Mouse (Mus musculus): ENCODE measurements around the gene Glp2r.
A peak's percentile ranks its signal among the peaks of the same experiment; 100 is the strongest.

The Glp2r gene

DNA sequence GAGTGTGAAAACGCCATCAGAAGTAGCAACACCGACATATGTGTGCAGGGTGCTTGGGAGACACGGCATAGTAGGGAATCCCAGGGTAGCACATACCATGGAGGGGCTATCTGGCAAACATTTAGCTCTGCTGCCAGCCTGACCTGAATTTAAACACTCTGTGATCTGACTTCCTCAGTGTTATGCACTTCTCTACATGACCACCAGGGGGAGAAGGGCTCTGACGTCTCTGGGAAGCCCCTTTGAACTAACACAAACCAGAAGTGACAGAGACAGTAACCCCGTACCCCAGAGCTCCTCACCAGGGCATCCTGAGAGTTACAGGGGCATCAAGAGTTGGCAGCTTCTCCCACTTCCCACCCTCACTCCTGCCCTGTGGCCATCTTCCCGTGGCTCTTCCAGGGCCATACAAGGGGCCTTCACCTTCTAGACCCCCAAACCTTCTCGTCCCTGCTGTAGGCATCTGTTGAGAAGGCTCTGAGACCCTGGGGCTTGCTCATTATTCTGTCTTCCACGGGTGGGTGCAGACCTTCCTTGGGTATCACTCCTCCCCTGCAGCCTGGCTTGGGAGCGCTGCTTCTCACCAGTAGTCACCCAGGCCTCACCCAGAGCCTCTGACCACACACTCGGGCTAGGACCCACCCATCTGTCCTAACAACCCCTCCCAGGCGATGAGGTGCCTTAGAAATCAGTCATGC, 113.1 kb downstream of the Glp2r start:
- peak; percentile 75 to 77 for DNase-seq

DNA sequence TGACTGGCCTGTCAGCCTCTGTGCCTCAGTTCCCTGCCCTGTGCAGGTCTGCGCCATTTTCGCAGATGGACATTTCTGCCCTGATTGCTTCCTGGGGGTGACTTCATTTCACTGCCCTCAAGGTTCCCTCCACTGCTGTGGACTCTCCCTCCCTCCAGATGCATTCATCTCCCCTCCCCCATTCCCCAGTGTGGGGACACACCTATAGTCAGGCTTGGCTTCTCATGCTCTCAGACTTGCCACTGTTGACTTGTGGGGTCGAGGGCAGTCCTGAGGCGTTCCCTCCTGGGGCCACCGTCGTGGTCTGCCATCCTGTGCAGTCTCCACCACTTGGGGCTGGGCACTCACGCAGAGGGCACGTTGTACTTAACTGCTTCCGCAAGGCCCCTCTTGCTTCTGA, 114.1 kb downstream of the Glp2r start:
- DNase-seq, result peak in 1 of 2 experiments; percentile 25

DNA sequence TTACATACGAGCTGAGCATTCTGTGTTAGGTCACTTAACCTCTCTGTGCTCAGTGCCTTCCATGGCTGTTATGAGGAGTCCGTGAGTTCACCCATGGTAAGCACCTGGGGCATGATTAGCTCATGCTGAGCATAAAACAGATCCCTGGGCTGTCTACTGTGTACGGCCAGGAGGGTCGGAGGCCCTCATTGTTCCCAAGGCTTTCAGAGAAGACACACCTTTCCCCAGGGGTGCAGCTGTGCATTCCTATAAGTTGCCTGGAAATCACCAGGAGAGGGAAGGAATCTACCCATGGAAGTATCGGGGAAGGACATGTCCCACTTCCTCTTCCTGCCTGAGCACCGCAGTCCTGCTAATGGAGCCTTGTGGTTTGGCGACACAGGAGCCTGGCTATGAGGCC, 114.6 kb downstream of the Glp2r start:
- peak in 1 of 2 experiments; percentile 35 for DNase-seq

DNA sequence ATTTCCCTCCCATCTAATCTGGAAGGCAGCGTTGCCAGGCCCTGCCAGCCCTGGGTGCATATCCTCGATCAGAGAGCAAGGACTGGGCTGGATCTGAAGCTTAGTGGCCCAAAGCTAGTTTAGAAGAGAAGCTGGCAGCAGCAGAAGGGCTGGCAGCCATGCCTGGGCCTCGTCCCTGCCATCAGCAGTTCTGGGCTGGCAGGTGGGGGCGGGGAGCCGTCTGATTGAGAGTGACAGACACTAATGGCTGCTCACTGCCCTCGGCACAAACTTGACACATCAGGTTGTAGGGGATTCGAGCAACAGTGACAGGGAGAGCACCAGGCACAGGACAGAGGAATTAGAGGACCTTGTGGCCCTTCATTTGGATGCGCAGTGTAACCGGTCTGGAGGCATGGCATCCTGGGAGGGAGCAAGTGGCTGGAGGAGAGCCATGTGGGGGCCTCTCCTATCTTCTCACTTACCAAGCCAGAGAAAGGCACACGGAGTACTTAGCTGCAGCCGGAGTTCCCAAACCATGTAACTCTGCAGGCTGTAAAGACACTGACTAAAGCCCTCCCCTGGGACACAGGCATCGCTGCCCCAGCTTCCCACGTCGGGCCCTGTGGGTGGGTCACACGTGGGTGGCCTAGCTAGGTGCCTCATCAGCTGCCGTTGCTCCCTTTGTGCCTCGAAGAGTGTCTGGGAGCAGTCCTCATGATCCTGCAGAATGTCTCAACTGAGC, 115.6 kb downstream of the Glp2r start:
- peak; percentile 88 to 92 for DNase-seq

DNA sequence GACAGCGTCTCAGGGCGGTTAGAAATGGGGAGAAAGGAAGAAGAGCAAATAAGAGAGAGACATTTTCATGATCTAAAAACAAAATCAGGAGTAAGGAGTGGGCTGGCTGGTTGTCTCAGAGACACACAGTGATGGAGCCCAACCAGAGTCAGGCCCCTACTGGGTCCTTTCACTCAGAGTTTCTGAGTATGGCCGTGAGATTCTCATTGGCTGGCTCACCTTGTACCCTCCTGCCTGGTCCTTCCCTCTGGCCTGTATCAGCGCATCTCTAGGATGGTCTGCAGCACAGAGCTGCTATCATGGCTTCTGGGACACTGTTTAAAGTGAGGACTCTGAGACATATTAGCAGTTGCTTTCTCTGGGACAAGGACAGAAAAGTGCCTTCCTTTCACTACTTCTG, 116.4 kb downstream of the Glp2r start:
- DNase-seq, result peak; percentile 66 to 67

DNA sequence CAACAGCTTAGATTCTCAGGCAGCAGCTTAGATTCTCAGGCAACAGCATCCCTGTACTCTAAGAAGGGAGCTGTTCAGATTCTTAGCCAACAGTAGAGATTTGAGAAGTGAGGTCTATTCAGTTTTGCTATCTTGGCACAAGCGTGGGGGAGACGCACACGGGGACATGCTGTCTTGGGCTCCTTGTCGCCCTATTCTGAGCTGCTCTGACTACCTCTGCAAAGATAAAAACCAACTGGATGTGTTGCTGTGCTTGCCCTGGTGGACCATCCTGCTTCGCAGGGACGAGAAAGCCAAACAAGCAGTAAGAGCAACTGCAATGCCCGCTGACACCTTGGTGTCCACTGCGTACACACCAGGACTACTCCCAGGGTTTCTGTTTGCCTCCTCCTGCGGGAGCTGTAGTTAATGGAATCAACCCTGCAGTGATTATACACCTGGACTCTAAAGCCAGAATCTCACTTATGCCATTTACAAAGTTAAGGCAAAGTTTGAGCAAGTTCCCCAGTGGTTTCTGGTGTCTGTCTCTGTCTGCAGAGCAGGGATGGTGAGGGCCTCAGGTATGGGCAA, 117.3 kb downstream of the Glp2r start:
- peak in 1 of 2 experiments; percentile 59 for DNase-seq

DNA sequence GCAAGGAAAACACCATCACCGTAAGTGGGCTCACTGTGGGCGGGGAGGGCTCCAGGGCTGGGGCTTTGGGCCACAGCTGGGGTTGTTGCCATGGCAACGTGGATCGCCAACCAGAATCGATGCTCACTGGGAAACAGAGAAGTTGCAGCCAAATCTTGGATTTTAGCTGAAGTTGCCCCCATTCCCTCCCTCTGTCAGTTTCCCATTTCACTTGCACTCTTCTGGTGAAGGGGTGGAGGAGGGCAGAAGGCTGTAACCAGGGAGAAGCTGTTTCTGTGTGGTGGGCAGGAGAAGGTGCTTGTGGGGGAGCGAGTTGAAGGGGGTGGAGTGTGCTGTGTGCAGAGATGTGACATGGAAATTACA, 118.1 kb downstream of the Glp2r start:
- peak; percentile 79 to 80 for DNase-seq

DNA sequence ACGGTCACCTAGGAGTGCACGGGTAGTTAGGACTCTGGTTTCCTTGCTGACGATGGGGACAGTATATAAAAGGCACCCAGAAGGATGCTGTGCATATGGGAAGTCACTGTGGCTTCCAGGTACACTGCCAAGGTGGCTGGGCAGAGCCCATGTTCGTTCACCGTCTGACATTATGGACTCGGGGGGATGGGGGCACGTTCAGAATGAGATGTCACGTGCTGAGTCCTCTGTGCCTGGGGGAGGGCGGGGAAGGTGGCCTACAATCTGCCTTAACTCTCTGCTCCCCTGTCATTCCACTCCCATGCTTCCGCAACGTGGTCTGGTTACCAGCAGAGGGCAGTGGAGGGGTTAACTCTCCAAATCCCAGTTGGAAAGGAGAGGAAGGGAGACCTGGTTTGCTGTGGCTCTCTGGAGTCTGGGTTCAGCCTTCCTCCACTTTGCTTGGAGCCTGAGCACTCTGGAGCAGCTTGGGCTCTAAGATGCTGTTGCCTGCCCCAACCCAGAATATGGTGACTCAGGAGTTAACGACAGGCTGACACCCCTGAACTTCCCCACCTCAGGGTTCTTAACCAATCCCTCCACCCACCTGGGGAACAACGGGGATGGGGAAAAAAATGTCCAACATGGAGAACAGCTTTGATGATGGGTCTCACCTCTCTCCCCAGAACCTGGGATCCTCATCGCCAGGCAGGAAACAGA, 118.6 kb downstream of the Glp2r start:
- peak; percentile 89 to 92 for DNase-seq

DNA sequence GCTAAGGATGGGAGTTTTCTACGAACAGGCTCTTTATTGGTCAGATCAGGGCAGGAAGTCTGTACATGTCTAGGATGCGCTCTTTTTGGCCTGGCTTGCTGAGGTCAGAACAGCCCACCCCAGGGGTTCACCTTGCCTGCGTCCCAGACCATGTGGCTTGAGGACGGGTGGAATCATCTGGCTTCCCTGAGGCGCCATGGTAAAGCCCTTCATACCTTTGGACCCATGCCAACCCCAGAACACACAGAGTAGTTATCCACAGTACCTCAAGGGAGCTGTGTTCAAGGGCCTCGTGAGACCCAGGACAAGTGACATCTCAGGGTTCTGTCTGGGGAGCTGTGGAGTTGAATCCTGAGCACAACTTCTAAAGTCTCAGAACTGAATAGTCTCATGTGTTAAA, 119.2 kb downstream of the Glp2r start:
- DNase-seq, result no peak

DNA sequence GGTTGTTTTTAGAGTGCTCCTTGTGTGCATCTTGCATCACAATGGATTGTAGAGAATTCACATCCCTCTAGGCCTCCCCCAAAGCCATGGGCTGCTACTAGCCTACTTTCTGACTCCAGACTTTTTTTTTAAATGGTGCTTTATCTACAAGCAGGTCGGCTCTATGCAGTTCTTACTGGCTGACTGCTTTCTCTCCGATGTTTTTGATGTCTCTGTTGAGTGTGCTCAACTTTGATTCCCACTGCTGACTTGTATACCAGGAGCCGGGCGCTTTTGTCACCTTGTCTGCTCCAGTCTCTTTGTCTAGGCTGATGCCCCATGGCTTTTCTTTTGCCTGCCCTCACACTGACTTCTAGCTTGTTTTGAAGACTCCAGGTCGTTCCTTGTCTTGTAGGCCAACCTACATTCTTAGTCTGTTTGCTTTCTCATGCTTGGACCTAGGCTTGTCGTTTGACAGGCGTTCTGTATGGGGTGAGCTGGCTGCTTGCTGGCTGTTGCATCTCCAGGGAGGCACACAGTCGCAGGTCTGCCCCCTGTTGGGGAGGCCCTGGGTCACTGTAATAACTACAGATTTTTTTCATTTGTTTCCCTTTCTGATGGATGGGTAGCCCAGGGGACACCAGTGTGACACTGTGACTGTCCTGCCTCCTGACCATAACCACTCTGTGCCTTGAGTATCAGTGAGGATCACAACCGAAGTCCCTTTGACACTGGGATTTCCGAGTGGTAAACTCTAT, 120.8 kb downstream of the Glp2r start:
- no peak for DNase-seq

DNA sequence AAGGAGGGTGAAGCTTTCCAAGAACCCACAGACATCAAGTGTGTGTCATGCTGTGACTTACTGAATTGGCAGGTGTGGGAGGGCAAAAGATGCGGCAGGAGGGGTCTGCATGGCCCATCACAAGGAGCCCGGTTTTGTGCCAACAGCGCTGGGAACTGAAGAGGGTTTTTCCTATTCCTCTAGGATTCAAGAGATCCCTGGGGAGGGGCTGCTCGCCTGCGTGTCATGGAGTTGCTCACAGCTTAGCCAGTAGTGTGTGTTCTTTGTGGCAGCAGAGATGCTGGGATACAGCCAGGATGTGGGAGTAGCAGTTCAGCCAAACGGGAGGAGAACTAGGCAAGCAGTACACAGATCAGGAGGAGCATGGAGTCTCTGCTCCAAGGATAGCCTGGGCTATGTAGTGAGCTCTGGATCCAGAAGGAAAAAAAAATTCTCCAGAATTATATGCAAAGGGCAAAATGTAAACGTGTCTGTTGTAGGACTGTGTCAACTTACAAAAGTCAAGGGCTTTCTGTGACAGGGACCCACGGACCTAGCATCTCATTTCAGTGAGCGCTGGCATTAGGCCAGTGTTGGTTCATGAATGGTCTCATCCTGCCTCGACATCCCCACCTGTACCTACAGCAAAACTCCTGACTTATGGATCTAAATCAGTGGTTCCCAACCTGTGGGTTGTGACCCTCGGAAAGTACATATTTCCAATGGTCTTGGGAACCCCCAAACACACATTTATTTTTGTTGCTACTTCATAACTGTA, 122.1 kb downstream of the Glp2r start:
- DNase-seq, result peak; percentile 66 to 73

DNA sequence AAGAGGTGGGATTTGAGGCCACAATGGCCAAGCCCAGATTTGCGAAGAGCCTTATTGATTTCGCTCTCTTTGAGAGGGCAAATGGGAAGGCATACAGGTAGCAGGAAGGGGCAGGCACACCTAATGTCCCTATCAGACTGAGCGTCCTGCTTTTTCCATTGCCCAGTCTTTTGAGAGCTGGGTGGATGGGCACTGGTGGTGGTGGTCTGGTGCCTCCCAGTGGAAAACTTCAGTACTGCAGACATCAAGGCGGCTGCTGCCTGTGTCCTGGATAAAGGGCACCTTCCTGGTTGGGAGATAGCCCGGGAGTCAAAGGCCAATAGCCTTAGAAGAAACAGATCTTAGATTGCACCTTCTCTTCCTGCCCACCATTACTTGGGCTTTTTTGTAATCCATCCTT, 123.2 kb downstream of the Glp2r start:
- DNase-seq, result peak; percentile 94 to 95

DNA sequence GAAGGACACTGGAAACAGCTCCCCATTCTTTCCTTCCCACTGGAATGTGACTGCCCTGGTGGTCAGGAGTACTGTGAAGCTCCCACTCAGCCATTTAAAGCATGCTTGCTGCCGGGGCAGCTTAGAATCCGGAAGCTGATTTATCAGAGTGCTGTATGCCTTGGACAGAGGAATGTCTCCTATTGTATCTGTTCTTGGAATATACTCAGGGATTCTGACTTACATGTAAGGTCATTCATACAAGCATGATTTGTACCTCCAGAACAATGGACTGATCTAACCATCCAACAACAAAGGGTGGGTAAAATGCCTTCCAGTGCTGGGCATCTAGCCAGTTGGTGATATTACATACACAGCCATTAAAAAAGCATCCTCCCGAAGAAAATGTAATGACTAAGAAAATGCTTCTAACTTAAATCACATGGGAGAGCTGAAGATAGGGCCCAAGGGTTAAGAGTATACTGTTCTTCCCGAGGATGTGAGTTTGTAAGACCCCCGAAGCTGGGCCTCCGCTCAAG, 126.3 kb downstream of the Glp2r start:
- DNase-seq, result no peak

DNA sequence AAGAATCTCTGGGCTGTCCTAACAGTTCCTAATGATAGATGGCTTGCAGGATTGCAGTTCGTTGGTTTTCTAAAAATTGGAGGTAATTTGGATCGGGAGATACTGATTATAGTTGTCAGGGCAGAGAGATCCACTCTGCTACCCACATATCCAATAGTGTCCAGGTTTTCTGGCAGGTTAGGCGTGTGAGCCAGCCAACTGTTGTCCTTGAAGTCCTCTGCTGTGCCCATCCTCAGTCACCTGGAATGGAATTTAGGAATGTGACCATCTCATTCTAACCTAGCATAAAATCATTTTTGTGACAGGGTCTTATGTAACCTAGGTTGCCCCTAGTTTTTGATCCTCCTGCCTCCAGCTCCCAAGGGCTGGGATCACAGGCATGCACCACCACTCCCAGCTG, 127.5 kb downstream of the Glp2r start:
- DNase-seq, result peak; percentile 64 to 67

DNA sequence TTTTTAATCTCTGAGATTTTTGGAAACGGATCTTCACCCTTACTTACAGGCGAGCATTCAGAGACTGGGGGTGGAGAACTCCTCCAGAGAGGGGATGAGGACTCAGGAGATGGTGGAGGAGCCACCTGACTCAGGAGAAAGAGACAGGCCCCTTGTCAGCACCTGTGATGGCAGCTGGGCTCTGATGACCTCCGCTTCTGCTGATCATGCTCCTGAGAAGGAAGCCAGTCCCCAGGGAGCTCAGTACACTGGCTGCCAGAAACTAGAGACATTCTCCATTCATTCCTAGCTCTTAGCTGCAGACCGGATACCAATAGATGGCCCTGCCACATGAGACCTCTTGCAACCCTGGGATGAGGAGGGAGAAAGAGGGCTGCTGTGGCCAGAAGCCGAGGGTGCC, 128.1 kb downstream of the Glp2r start:
- peak in 1 of 2 experiments; percentile 48 for DNase-seq

DNA sequence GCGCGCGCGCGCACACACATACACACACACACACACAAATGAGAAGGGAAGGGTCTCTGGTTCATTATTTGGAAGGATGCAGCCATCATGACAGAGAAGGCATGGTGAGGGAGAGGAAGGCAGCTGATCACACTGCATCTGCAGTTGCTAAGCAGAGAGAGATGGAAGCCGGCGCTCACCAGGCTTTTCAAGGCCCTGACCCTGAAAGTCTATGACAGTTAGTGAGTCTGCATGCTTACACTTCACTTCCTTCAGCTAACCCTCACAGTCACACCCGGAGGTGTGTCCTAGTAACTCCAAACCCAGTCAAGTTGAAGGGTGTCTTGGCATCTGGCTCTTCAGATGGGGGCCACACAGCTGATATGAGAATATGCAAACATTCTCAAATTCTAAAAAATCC, 128.5 kb downstream of the Glp2r start:
- no peak for DNase-seq

DNA sequence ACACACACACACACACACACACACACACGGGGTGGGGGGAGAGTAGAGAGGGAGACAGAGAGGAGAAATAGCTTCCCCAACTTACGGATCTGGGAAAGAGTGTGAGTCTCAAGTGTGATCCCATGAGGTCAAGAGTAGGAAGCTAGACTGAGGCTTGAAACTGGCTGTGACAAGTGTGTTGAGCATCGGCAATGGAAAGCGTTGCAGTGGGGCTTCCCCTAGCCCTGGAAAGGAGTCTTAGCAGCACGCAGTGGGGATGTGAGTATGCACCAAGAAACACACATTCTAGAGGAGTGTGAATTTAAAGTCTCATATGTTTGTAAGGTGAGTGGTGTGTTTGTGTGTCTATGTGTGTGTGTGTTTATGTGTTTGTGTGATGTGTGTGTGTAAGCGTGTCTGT, 130.7 kb downstream of the Glp2r start:
- no peak for DNase-seq

DNA sequence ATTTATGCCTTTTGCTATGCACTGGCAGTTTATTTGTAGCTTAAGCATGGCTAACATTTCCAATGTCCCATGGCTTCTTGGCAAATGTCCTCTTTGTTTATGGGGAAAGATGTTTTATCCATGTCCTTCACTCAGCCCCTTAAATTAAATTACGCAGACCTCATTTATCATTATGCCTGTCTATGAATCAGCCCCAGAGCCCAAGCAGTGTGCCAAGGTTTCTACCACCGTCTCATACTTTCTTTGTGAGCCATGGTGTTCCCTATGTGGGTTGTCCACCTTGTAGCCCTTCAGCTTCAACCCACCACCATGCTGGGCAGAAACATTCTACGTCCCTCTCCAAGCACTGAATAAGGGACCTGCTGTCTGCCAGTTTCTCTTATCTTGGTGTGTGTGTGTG, 132.6 kb downstream of the Glp2r start:
- DNase-seq, result no peak

DNA sequence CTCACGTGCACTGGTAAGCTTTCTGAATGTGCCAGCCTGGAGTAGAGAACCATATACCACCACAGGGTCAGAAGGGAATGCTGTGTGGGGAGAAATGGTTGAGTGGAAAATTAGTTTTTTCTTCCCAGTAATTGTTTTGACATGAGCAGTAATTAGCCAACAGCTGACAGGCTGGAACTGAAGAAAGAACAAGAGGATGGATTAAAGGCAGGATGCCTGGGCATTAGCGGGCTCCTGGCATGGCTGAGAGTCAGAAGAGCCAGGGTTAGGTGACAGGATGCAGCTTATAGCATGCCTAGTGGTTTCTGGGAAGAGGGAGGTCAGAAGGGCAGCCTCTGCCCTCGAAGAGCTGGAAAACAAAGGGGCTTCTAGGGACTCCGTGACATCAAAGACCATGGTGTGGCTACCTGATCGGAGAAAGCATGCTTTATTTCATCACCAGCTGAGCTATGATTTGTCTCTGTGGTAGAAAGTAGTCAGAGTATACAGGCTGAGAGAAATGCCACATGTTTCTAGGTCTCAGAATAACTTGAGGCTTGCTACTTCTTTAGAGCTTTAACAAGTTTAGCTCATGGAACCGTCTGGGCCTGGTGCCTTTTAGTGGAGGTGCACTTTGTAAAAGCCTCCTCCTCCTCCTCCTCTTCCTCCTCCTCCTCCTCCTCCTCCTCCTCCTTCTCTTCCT, 133.9 kb downstream of the Glp2r start:
- DNase-seq, result no peak

DNA sequence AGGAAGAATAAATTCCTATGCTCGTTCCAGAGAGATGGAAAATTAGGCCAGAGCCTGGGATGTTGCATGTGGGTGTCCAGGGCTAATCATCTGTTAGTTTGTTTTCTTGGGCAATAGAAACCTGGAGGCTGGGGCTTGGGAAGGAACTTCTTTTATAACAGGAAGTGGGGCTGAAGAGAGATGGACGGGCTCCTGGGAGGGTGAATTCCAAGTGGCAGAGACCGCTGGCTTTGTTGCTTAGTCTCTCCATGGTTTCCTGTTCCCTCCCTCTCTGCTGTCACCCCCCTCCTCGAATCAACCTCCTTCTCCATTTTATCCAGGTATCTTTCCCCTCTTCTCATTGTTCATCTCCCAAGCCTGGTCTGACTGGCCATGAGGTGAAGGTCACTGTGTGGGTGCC, 134.8 kb downstream of the Glp2r start:
- no peak for DNase-seq

DNA sequence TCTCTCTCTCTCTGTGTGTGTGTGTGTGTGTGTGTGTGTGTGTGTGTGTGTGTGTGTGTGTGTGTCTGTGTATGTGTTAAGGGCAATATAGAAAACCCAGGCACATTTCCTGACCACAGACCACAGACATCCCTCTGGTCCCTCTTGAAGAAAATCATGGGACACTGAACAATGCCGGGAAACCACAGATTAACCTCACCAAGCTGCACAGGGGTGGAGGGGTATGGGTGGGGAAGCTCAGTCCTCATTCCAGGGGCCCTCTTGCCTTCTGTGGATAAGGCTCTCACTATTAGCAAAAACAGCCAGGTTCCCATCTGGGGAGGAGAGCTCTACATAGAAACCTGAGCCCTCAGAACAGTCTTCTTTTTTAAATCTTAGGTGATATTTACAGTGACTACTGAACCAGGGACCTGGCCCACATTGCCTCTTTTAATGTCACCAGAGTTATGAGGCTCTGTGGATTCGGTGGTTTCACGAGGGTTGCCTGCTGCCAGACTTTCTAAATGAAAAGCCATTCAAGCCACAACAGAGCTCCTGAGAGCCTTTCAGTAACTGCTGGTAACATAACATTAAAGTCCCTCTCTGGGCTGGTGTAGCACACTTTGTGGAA, 137.2 kb downstream of the Glp2r start:
- no peak for DNase-seq

All from cerebellum, postnatal 25 days (tissue).